Mouse (Mus musculus) heart, postnatal 36 days (tissue): ENCODE measurements around the gene Smyd3. TPM values are rescaled to one million over a fixed set of nuclear protein-coding genes. Genes with fewer than 3 reads are reported as not detected.

ENCODE experiments used
- DNase-seq, 2 experiments: peaks; one replicate each; pipeline ENCODE4 v3.0.0; 2021 to 2022
- intact Hi-C: fragments of 180-260 bp; cut with DNase I; formaldehyde crosslinking; loops from one replicate; pipeline ENCODE4 v1.15.1; 2025
- total RNA-seq, 2 experiments: library from RNA; stranded (reverse); gene quantifications; 2 replicates each; pipeline ENCODE4 v1.2.3; 2021

Smyd3 gene
- total RNA-seq, 2 experiments from 2014 or later: 6.9 to 7.2 TPM

DNA sequence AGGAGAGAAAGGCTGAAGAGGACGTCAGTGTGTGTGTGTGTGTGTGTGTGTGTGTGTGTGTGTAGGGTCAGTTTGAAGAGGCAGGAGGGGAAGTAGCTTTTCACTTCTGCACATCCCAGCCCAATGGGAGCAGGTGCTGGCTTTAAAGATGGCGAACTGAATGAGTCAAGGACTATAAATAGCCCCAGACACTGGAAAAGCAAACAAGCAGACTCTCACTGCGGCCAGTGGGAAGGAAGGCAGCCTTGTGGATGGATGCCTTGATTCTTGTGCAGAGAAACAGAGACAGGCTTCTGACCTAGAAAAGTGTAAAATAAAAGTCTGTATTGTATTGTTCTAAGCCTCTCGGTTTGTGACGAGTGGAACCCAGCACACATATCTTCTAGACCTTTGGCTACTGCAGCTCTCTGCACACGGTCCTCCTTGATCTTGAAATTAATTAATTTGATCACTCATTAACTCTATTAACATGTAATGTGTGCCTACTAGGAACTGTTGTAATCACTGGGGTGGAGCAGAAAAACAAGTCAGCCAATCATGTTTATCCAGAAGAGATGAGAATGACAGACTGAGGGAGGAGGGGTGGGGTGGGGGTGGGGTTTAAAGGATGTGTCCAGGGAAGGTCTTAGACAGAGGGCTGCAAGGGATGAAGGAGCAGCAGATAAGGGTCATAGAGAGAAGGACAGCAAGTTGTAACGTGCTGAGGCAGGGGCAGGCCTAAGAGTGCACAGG is 463.3 kb downstream of the Smyd3 start:
- DNase-seq: no peak
- intact Hi-C loops: no loop called here

DNA sequence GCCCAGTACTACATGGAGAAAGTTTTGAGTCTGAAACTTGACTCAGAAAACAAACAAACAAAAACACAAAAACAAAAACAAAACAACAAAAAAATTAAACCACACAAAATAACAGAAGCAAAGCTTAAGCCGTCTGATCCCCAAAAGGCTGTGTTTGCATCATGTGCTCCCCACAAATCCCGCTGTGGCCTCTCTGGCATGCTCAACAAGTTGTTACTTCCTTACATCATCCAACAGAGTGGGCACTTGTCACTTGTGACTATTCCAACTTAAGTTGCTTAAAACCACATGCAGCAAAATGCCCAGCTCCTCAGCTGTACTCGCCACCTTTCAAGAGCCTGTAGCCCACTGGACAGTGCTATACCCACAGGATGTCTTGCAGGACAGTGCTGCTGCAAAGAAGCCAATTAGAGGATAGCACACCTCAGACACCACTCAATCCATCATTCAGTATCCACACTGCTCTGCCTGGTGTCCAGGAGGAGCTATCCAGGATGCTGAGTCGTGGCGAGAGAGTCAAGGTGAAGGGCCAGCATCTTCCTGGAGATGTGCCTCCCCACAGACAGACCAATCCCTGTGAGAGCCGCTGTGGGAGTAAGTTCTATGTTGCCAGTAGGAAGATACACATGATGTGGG is 465.2 kb downstream of the Smyd3 start:
- DNase-seq: no peak
- intact Hi-C loops: no loop called here

DNA sequence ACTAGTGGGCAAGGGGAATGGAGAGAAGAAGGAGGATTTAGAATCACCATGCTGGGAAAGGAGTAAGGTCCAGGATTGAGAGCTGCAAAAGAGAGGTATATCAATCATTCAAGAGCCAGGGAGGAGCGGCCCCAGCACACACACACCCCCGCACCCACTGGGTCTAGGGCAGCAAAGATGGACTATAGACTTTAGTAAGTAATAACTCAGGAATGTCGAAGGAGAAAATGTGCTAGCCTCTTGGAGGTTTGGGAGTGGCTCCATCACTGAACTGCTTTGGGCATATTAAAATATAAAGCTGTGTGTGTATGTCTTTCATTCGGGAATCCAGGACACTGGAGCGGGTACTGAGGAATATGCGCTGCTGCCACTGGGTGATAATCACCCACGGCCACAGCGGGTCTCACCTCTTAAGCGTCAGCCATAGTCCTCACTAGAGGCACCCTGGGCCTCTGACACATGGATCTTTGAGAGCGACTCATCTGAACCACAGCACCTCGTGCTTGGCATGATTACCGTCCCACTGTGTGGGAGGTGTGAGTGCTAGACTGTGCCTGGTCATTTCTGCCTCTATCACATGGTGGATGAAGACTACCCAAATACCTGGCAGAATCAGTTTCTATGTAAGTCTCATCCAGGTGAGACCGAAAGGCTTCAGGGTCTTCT is 469.8 kb downstream of the Smyd3 start:
- intact Hi-C loops: no loop called here

GRCm38 (mm10) chr1:179045856-179046714 is 471.8 kb downstream of the Smyd3 start:
- intact Hi-C loops: no loop called here
- DNase-seq: no peak

More for the DNA sequence above, 469.8 kb downstream of the Smyd3 start:
- no peak for DNase-seq

GRCm38 (mm10) chr1:179044165-179044564 is 473.7 kb downstream of the Smyd3 start:
- intact Hi-C loops: no loop called here

GRCm38 (mm10) chr1:179043644-179044043 is 474.2 kb downstream of the Smyd3 start:
- intact Hi-C loops: no loop called here
- DNase-seq: no peak

More at GRCm38 (mm10) chr1:179044165-179044564, 473.7 kb downstream of the Smyd3 start:
- DNase-seq: no peak

DNA sequence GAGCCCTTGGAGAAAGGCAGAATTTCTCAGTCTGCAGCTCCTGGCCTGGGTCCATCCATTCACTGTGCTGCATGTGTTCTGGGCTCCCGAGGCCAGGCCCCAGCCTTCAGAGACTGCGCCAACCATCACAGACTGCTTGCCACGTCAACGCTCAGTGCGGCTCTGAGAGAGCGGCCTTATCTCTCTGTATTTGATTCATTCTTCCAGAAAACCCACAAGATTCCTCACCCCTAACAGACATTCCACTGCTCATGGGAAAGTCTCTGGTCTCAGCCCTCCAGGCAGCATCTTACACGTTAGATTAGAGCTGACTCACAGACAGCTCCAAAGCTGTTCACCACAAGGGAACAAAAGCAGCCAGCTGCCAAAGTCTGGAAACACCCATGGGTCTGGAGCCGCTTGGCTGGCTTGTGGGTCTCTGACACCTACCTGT is 475.9 kb downstream of the Smyd3 start:
- intact Hi-C loops: no loop called here
- DNase-seq: peak; percentile 49 to 60

DNA sequence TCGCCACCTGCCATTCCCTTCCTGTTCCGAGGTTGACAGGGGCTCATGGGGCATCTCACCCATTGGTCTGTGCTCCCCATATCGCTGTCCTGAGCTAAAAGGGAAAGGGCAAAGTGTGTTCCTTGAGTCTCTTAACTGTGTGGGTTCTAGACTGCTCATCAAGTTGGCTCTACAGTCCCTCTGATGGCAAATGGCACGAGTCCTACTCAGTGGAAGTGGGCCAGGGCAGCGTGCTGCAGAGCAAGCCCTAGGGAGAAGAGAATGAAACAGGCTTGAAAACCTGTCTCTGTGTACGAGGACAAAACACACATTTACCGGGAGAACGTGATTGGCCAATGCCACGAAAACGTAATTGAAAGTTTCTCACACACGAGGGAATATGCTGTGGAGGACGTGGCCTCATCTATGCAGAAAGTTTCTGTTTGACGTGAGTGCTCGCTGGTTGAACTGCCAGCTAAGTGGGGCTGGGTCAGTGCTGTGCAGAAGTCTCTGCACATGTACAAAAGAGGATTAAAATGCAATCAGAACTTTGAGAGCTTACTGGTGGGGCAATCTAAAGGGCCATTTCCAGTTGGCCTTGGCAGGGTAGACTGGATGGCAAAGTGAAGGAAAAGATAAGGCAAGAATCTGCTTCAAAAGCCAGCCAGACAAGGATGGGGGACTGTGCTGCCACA is 476.5 kb downstream of the Smyd3 start:
- intact Hi-C loops: no loop called here
- DNase-seq: no peak

GRCm38 (mm10) chr1:179038801-179039200 is 479.0 kb downstream of the Smyd3 start:
- no peak for DNase-seq
- intact Hi-C loops: no loop called here

- no peak for DNase-seq
Observed at GRCm38 (mm10) chr1:179032947-179033346, 484.9 kb downstream of the Smyd3 start.

GRCm38 (mm10) chr1:179031581-179031980 is 486.3 kb downstream of the Smyd3 start:
- DNase-seq: no peak
- intact Hi-C loops: no loop called here

More at GRCm38 (mm10) chr1:179032947-179033346, 484.9 kb downstream of the Smyd3 start:
- intact Hi-C loops: no loop called here

- intact Hi-C loops: no loop called here
- DNase-seq: no peak
Observed at GRCm38 (mm10) chr1:179026614-179027013, 491.2 kb downstream of the Smyd3 start.

- no peak for DNase-seq
- intact Hi-C loops: no loop called here
Observed at GRCm38 (mm10) chr1:179025169-179025568, 492.7 kb downstream of the Smyd3 start.

DNA sequence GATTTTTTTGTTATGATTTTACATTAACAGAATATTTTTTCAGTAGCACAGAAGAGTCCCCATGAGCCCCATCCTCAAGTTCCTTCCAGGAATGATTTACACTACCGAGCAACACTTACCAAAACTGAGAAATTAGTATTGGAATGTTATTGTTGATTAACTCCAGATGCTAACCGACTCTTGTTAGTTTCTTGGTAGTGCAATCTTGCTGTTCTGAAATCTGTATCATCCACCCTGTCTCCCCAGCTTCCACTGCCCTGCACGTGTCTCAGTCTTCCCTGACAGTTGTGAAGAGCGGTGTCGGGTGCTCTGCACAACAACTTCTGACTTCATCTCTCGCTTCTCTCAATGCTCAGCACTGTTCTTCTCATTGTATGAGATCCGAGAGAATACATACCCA is 494.4 kb downstream of the Smyd3 start:
- intact Hi-C loops: no loop called here
- DNase-seq: no peak

DNA sequence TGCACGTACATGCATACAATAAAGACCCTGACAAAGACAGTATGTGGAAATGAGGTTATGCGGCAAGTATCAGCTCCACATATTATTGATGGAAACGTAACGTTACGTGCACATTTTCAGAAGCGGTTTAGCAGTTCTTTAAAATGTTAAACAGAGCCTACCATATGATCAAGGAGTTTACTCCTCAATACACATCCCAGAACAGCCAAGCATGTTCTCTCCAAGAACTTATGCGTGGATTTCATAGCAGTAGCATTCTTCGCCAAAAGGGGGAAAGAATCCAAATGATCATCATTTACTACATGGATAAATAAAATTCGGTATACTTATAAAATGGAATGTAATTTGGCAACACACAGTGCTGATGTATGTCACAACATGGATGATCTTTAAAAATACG is 500.4 kb downstream of the Smyd3 start:
- no peak for DNase-seq
- intact Hi-C loops: no loop called here

DNA sequence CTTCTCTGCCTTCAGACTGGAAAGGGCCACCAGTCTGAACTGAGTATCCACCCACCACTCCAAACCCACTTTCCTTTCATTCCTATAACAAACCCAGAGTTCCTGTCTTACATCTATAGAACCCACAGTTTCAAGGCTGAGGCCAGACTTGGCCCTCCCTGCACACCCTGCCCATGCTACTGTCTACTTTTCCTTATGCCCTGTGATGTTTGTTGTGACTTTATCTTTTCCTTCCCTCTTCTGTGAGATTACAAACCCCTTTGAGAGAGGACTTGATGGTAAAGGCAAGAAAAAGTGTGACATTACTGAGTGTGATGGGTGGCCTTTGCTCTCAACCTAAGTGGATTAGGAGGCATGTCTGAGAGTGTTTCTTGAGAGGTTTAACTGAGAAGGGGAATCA is 504.8 kb downstream of the Smyd3 start:
- intact Hi-C loops: no loop called here
- no peak for DNase-seq

DNA sequence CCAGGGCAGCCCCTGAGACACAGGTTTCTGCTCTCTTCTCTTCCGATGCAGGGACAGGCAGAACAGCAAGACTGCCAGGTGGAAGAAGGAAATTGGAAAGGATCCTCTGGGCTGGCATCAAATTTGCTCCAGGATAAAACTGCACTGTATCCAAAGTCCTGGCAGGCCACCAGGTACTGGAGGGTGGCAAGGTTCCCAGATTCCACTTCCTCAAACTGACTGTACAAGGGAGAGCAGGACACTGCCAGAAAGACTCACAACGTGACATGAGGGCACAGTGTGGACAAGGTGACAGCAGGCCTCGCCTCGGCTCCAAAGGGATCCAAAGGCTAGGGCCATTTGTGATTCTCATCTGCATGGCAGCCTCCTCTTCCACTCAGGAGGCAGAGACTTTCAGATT is 505.6 kb downstream of the Smyd3 start:
- DNase-seq: peak; percentile 77 to 81
- intact Hi-C loops: no loop called here

GRCm38 (mm10) chr1:179010756-179011155 is 507.1 kb downstream of the Smyd3 start:
- intact Hi-C loops: no loop called here

DNA sequence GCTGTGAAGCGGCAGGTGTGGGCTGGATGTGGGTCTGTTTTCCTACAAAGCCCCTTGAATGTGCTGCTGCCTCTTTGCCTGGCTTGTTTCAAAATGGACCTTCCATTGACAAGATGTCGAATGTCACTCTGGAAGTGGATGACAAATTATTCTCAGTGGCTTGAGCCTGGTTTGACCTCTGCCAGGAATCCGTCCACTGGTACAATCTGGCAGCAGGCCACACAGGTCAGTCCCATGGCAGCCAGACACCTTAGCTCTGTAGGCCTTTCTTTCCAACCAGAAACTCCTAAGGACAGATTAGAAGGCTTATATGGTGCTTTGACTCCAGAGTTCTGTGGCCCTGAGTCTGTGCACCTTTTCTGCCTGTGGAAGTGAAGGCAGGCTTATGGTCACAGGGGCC is 507.9 kb downstream of the Smyd3 start:
- DNase-seq: no peak
- intact Hi-C loops: no loop called here

More at GRCm38 (mm10) chr1:179010756-179011155, 507.1 kb downstream of the Smyd3 start:
- DNase-seq: no peak
